Mouse (Mus musculus) midbrain, embryonic 12.5 days (tissue): Measurements from ENCODE around the gene Xpnpep3. TPM values are rescaled to one million over a fixed set of nuclear protein-coding genes. Genes with fewer than 3 reads are reported as not detected.

Experiments
- ATAC-seq: fragments of 200-750 bp; cut with Nextera tagmentation; 2 replicates; pipeline ENCODE4 v1.8.0; 2017; ENCODE audit warnings: low read depth, moderate TSS enrichment, moderate library complexity; ENCODE audit not compliant: low FRiP score
- H3K27ac ChIP-seq: fragments of 300-500 bp; sonication (generic); replicated peaks from 2 replicates; pipeline ENCODE4 v1.5.1; 2016; ENCODE audit warnings: mild to moderate bottlenecking
- H3K27me3 ChIP-seq: fragments of 300-500 bp; sonication (generic); 2 replicates; pipeline ENCODE4 v1.6.1; 2016; ENCODE audit warnings: mild to moderate bottlenecking
- H3K36me3 ChIP-seq: fragments of 300-500 bp; sonication (generic); 2 replicates; pipeline ENCODE4 v1.6.1; 2016
- H3K4me1 ChIP-seq: fragments of 300-500 bp; sonication (generic); 2 replicates; pipeline ENCODE4 v1.6.1; 2016
- H3K4me2 ChIP-seq: fragments of 300-500 bp; sonication (generic); replicated peaks from 2 replicates; pipeline ENCODE4 v1.6.1; 2016; ENCODE audit warnings: mild to moderate bottlenecking, moderate library complexity
- H3K4me3 ChIP-seq: fragments of 300-500 bp; sonication (generic); 2 replicates; pipeline ENCODE4 v1.5.1; 2016; ENCODE audit warnings: mild to moderate bottlenecking
- H3K9ac ChIP-seq: fragments of 300-500 bp; sonication (generic); replicated peaks from 2 replicates; pipeline ENCODE4 v1.6.1; 2016; ENCODE audit warnings: mild to moderate bottlenecking, moderate library complexity
- H3K9me3 ChIP-seq: fragments of 300-500 bp; sonication (generic); 2 replicates; pipeline ENCODE4 v1.6.1; 2016; ENCODE audit warnings: mild to moderate bottlenecking
- WGBS: fragments of 180-500 bp; shearing (Covaris S2); methylation state at CpG from one replicate; pipeline ENCODE4 v1.1.7; 2016; 5-methylcytosine and 5-hydroxymethylcytosine counted together
- polyA plus RNA-seq: library from polyadenylated mRNA; unstranded; fragments of >200 nt; fragmentation: Nextera tagmentation; extraction: Ambion mirVana; gene quantifications from 2 replicates; pipeline ENCODE4 v1.2.1, GENCODE M21; 2016

The Xpnpep3 gene
- polyA plus RNA-seq, 1 experiment from 2014 or later = 12.6 TPM

DNA sequence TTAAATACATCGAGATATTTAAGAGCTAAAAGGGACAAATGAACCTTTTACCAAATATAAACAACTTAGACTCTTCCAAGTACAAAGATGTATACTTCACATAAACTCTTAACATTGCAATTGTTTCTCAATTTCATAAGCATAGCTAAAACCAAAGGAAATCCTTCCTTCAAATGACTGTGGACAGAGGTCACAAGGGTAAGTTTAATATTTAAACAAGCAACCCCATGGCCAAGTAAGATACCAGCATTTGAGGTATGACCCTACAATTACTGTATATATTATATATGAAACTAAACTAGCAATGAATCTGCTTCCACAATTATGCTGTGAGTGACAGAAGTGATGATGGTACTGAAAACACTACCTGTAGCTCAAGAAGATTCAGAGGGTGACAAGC lies 35.7 kb upstream of the Xpnpep3 start:
- Histone ChIP-seq H3K4me3 (no peak overlapping the region), H3K9ac (no peak overlapping the region), H3K4me1 (peaks cover 17% of the 10 kb centered on the region), H3K27ac (no peak overlapping the region), H3K4me2 (no peak overlapping the region), H3K9me3 (no peaks in the 10 kb centered on the region), H3K27me3 (no peaks in the 10 kb centered on the region), H3K36me3 (peaks cover 58% of the 10 kb centered on the region)
- 92% methylated on average over 1 of the region's 1 CpGs for WGBS
- no peak for ATAC-seq

DNA sequence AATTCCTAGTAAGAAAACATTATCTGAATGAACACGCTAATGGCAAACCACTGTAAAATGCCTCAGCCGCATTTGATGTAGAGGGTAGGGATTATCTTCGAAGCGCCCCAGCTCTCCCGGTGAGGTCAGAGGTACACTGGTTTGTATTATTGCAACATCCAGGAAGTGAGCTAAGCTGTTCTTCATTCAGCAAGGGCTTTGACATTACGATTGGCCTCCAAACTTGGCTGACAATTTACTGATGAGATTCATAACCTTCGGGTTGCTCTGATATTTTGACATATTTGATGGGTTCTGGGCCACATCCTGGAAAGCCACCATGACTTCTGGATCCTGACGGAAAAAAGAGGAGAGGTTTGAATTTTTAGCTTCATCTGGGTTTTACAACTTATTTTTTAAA lies 34.7 kb upstream of the Xpnpep3 start:
- 93% methylated on average over 8 of the region's 8 CpGs for WGBS
- H3K27me3 ChIP-seq = no peaks in the 10 kb centered on the region
- H3K36me3 ChIP-seq = peaks cover 66% of the 10 kb centered on the region
- peaks cover 7% of the 10 kb centered on the region for H3K4me1 ChIP-seq
- ATAC-seq = no peak
- no peak overlapping the region for H3K4me2 ChIP-seq
- no peak overlapping the region for H3K27ac ChIP-seq
- H3K9me3 ChIP-seq = no peaks in the 10 kb centered on the region
- H3K9ac ChIP-seq = no peak overlapping the region
- H3K4me3 ChIP-seq = no peak overlapping the region

- no peak overlapping the region for H3K27ac ChIP-seq
- H3K4me3 ChIP-seq = no peak overlapping the region
- H3K4me1 ChIP-seq = peaks cover 2% of the 10 kb centered on the region; the same call in 1 of the 2 replicates
- ATAC-seq = no peak
- H3K36me3 ChIP-seq = peaks cover 75% of the 10 kb centered on the region
- 88% methylated on average over 4 of the region's 4 CpGs for WGBS
- no peak overlapping the region for H3K4me2 ChIP-seq
- H3K9ac ChIP-seq = no peak overlapping the region
- no peaks in the 10 kb centered on the region for H3K9me3 ChIP-seq
- H3K27me3 ChIP-seq = no peaks in the 10 kb centered on the region
These were observed 33.7 kb upstream of the Xpnpep3 start for GRCm38 (mm10) chr15:81366241-81366640.

DNA sequence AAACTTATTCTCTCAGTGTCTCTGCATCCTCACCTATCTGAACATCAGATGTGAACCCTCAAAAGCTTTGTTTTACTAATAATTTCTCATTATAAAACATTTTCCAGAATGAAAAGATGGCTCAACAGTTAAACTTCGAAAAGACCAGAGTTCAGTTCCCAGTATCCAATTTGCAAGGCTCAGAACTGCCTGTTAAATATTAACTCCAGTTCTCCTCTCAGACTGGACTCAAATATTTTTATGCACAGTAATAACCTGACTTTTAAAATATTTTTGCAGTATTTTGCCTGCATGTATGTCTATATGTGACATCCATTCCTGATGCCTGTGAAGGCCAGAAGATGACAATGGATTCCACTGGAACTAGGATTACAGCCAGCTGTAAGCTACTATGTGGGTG lies 31.3 kb upstream of the Xpnpep3 start:
- Histone ChIP-seq H3K4me3 (no peak overlapping the region), H3K36me3 (peaks cover 86% of the 10 kb centered on the region), H3K4me1 (no peaks in the 10 kb centered on the region), H3K27ac (no peak overlapping the region), H3K9ac (no peak overlapping the region), H3K4me2 (no peak overlapping the region), H3K27me3 (no peaks in the 10 kb centered on the region), H3K9me3 (no peaks in the 10 kb centered on the region)
- no peak for ATAC-seq
- WGBS = 90% methylated on average over 1 of the region's 1 CpGs

DNA sequence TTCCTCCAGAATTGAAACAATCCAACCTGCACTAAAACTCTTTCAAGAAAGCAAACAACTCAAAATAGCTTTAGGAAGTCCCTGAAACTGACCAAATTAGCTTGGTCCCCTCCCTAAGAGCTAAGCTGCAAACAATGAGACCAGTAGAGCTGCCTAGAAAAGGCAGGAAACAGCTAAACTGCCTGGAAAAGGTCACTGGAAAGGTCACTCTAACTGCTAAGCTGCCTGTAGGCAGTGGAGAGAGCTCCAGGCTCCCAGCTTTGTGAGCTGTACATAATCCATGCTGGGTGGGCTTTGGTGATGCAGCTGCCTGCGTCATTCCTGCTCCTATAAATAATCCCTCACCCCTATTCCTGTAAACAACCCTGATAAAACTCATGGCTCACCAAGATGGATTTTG lies 29.6 kb upstream of the Xpnpep3 start:
- Histone ChIP-seq H3K9me3 (no peaks in the 10 kb centered on the region), H3K27me3 (no peaks in the 10 kb centered on the region), H3K4me2 (no peak overlapping the region), H3K36me3 (peaks cover 86% of the 10 kb centered on the region), H3K9ac (no peak overlapping the region), H3K4me1 (no peaks in the 10 kb centered on the region), H3K27ac (no peak overlapping the region), H3K4me3 (no peak overlapping the region)
- ATAC-seq = no peak
- WGBS = 13% methylated on average over 1 of the region's 1 CpGs

GRCm38 (mm10) chr15:81374621-81375020 lies 25.3 kb upstream of the Xpnpep3 start:
- no peaks in the 10 kb centered on the region for H3K4me1 ChIP-seq
- H3K27me3 ChIP-seq = no peaks in the 10 kb centered on the region
- 92% methylated on average over 11 of the region's 11 CpGs for WGBS
- H3K27ac ChIP-seq = no peak overlapping the region
- peaks cover 80% of the 10 kb centered on the region for H3K36me3 ChIP-seq
- H3K4me2 ChIP-seq = no peak overlapping the region
- H3K9ac ChIP-seq = no peak overlapping the region
- no peaks in the 10 kb centered on the region for H3K9me3 ChIP-seq
- ATAC-seq = no peak
- no peak overlapping the region for H3K4me3 ChIP-seq

DNA sequence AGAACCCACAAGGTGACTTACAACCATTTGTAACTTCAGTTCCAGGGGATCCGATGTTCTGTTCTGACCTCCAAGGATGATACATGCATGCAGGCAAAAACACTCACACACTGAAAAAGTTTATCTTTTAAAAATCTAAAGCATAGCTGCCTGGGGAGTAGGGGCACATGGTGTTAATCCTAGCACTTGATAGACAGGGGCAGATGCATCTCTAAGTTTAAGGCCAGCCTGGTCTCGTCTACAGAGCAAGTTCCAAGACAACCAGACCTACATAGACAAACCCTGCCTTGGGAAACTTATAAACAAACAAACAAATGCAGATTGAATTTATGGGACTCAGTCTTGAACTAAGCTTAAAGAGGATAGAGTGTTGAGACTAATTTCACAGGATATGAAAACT lies 21.1 kb upstream of the Xpnpep3 start:
- H3K27ac ChIP-seq = no peak overlapping the region
- H3K4me1 ChIP-seq = no peaks in the 10 kb centered on the region
- peaks cover 78% of the 10 kb centered on the region for H3K36me3 ChIP-seq
- WGBS = 88% methylated on average over 2 of the region's 2 CpGs
- H3K27me3 ChIP-seq = no peaks in the 10 kb centered on the region
- no peak overlapping the region for H3K4me3 ChIP-seq
- H3K9ac ChIP-seq = no peak overlapping the region
- H3K4me2 ChIP-seq = no peak overlapping the region
- H3K9me3 ChIP-seq = no peaks in the 10 kb centered on the region
- no peak for ATAC-seq

DNA sequence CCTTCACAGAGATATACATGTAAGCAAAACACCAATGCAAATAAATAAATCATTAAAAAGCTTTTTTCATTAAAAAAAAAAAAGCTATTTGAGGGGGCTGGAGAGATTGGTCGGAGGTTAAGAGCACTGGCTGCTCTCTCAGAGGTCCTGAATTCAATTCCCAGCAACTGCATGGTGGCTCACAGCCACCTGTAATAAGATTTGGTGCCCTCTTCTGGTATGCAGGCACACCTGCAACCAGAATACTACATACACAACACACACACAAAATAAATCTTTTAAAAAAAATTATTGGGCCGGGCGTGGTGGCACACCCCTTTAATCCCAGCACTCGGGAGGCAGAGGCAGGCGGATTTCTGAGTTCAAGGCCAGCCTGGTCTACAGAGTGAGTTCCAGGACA lies 13.6 kb upstream of the Xpnpep3 start:
- WGBS = 94% methylated on average over 5 of the region's 5 CpGs
- no peaks in the 10 kb centered on the region for H3K9me3 ChIP-seq
- no peak overlapping the region for H3K9ac ChIP-seq
- no peak for ATAC-seq
- H3K4me3 ChIP-seq = no peak overlapping the region
- H3K4me2 ChIP-seq = no peak overlapping the region
- H3K27ac ChIP-seq = no peak overlapping the region
- H3K36me3 ChIP-seq = peaks cover 92% of the 10 kb centered on the region
- no peaks in the 10 kb centered on the region for H3K4me1 ChIP-seq
- no peaks in the 10 kb centered on the region for H3K27me3 ChIP-seq

- Histone ChIP-seq H3K4me3 (no peak overlapping the region), H3K4me2 (no peak overlapping the region), H3K9ac (no peak overlapping the region), H3K27me3 (no peaks in the 10 kb centered on the region), H3K4me1 (peaks cover 9% of the 10 kb centered on the region; the same call in 1 of the 2 replicates), H3K9me3 (no peaks in the 10 kb centered on the region), H3K27ac (no peak overlapping the region), H3K36me3 (peaks cover 37% of the 10 kb centered on the region)
- ATAC-seq = no peak
These were observed 6.9 kb upstream of the Xpnpep3 start for GRCm38 (mm10) chr15:81392997-81393396.

DNA sequence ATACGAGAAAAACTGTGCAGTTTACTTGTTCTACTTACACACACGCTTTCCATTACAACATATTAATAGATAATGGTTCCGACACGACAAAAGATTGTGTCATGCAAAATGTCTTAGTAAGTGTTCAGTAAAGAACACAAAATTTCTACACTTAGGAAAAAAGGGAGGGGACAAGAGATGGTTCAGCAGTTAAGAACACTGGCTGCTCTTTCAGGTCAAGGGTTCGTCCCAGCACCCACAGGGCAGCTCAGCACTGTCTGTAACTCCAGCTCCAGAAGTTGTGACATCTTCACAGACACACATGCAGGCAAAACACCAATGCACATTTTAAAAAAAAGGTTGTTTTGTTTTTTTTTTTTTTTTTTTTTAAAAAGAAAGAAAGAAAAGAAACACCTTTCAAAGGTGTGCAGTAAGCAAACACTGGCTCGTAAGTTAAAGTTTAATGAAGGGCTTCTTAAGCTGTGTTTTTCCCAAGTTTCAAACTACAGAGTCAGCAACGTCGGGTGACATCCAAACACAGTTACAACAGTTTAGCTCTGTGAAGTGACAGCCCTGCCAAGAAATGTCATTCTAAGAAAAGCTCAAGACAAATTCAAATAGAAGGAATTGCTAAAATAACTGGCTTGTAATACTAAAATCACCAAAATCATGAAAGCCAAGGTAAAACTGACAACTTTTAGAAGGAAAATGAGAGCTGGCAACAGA lies 5.6 kb upstream of the Xpnpep3 start:
- Histone ChIP-seq H3K4me3 (no peak overlapping the region), H3K9me3 (no peaks in the 10 kb centered on the region), H3K27me3 (no peaks in the 10 kb centered on the region), H3K4me2 (no peak overlapping the region), H3K36me3 (peaks cover 24% of the 10 kb centered on the region), H3K9ac (no peak overlapping the region), H3K27ac (no peak overlapping the region), H3K4me1 (peaks cover 18% of the 10 kb centered on the region)
- ATAC-seq = no peak
- 92% methylated on average over 8 of the region's 8 CpGs for WGBS

- ATAC-seq = no peak
- Histone ChIP-seq H3K36me3 (0 out of 2 replicates have a peak, but pooled peaks cover 3% of the 10 kb centered on the region), H3K27me3 (no peaks in the 10 kb centered on the region), H3K9me3 (no peaks in the 10 kb centered on the region), H3K9ac (peak overlapping the region; percentile 90; the same call in 1 of the 2 replicates), H3K4me3 (peak overlapping the region; percentile 80), H3K4me1 (peaks cover 29% of the 10 kb centered on the region), H3K27ac (no peak overlapping the region), H3K4me2 (peak overlapping the region; percentile 88)
These were observed 1.7 kb upstream of the Xpnpep3 start for GRCm38 (mm10) chr15:81398189-81398588.

- WGBS = 2% methylated on average over 21 of the region's 21 CpGs
- Histone ChIP-seq H3K27ac (peak overlapping the region; percentile 93), H3K4me3 (peak overlapping the region; percentile 80), H3K36me3 (0 out of 2 replicates have a peak, but pooled peaks cover 3% of the 10 kb centered on the region), H3K9me3 (no peaks in the 10 kb centered on the region), H3K4me2 (peak overlapping the region; percentile 88), H3K9ac (peak overlapping the region; percentile 90), H3K4me1 (peaks cover 29% of the 10 kb centered on the region), H3K27me3 (no peaks in the 10 kb centered on the region)
- no peak; the same call in 1 of the 2 replicates for ATAC-seq
These were observed 671 bp upstream of the Xpnpep3 start for GRCm38 (mm10) chr15:81399297-81399637.

DNA sequence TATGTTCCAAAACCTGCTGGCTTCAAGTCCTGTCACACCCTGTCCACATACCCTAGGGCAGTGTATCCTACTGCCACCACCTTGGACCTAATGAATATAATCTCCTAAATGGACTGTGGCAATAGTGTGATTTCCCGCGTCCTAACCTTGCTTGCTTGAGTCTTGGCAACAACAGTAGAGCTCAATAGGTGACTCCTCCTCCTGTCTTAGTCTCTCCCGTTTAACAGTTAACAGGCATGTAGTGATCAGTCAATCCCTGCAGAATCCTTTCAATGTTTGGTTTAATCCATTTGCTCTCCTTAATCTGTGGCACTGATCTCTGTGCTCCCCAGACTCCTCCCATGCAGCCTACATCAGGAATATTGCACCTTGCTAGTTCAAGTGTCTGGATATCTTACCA lies 5.1 kb downstream of the Xpnpep3 start:
- Histone ChIP-seq H3K4me3 (no peak overlapping the region), H3K9me3 (no peaks in the 10 kb centered on the region), H3K4me1 (peaks cover 11% of the 10 kb centered on the region), H3K27ac (no peak overlapping the region), H3K9ac (no peak overlapping the region), H3K4me2 (no peak overlapping the region), H3K36me3 (no peaks in the 10 kb centered on the region), H3K27me3 (no peaks in the 10 kb centered on the region)
- 77% methylated on average over 3 of the region's 3 CpGs for WGBS
- ATAC-seq = no peak
